Mouse (Mus musculus): Measurements from ENCODE around the gene Fcgr3.

Fcgr3 gene

DNA sequence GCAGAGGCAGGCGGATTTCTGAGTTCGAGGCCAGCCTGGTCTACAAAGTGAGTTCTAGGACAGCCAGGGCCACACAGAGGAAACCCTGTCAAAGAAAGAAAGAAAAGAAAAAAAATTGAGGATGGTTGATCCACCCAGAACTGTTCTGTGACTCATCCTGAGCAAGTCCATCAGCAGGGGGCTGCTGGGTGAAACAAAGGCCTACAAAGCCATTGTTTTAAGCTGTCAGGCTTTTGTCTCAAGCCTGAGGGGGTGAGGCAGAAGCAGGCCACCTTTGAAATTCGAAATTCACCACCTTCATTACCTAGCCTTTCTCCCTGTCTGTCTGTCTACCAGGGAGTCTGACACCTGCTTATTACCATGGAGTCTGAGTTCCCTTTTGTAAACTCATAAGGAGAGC is 18.2 kb downstream of the Fcgr3 start:
- DNase-seq = no peak

DNA sequence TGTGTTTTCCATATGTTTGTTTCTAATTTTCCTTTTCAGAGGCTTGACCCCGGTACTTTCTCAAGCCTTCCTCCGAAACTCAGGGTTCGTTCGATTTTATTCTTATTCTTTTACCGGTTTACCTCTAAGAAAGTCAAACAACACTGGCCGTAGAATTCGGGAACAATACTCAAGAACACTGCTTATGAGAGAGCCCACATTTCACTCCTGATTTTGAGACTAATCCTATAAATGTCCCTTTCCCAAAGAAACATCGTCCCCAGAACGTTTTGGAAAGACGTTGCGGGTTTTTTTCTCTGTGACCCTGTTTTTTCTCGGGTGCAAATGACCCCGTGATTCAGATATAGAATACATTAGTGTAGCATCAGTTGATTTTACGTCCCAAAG is 19.7 kb downstream of the Fcgr3 start:
- DNase-seq = peak; percentile 44

GRCm38 (mm10) chr1:171044365-171045078 is 20.2 kb downstream of the Fcgr3 start:
- DNase-seq = peak; percentile 91

GRCm38 (mm10) chr1:171043594-171044153 is 21.1 kb downstream of the Fcgr3 start:
- no peak for DNase-seq

DNA sequence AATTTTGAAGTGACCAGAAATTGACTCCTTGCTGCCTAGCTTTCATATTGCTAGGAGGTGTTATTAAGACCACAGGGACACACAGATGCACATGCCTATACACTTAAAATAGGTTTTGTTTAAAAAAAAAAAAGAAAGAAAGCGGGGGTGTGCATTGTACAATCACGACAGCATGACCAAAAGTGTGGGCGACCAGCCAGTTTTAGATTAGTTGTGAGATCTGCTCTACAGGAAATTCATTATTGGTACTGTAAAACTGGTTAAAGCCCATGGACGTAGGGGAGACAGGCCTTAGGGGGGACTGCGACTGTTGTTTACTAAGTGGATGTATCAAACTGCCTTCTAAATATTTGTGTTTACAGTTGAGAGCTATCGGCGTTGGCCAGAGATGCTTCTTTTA is 24.9 kb downstream of the Fcgr3 start:
- no peak for DNase-seq

DNA sequence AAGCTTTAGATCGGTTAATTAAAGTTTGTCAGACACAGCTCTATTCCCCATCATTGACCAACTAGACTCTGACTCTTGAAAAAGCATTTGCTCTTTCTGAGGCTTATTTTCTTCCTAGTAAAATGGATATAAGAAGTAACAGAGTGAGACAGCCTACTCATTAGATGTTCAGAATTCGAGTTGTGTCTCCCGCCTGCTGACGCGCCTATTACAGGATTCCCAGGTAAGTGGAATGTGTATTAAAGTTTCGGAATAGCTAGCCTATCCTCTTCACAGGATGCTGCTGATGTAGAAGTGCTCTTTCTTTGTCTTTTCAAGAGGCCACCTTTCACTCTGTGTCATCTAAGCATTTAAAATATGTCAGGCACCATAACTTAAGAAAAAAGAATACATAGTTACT is 25.6 kb downstream of the Fcgr3 start:
- no peak for DNase-seq

- DNase-seq = peak; percentile 83
These were observed 26.6 kb downstream of the Fcgr3 start for GRCm38 (mm10) chr1:171037861-171038721.

DNA sequence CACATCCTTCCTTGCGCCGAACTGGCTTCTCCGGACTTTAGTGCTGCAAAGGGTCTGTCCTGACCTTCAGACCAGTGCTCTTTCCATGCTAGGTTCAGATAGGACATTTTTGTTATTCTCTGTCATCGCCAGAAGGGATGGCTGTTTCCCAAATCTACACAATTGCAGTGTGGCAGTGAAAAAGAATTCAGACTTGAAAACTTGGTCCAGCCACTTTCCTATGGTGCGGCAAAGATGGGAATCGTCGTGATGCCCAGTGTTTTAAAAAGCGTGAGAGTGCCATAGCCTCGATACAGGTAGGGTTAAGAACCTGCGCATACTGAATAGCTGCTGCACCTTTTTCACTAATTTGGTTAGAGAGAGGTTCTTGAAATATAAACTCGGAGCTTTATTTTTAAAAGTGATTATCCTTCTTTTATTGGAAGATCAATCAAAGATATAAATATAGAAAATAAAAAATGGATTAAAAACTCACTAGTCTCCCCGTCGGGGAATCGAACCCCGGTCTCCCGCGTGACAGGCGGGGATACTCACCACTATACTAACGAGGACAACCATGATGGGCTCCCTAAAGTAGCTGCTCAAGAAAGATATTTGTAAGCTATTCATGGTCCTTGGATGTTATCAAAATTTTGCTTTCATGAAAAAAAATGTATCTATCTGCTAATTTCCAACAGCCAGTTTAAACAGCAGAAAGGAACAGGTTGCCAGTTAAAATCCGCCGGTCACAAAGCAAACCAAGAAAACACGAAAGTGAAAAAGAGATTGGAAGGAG is 28.0 kb downstream of the Fcgr3 start:
- DNase-seq = peak; percentile 83

- no peak for DNase-seq
These were observed 29.1 kb downstream of the Fcgr3 start for GRCm38 (mm10) chr1:171035611-171036010.

GRCm38 (mm10) chr1:171034201-171034600 is 30.5 kb downstream of the Fcgr3 start:
- DNase-seq = peak; percentile 33

- peak; percentile 88 for DNase-seq
These were observed 31.0 kb downstream of the Fcgr3 start for GRCm38 (mm10) chr1:171033756-171034155.

- peak; percentile 43 for DNase-seq
These were observed 31.5 kb downstream of the Fcgr3 start for GRCm38 (mm10) chr1:171033196-171033595.

- peak; percentile 40 for DNase-seq
These were observed 32.0 kb downstream of the Fcgr3 start for GRCm38 (mm10) chr1:171032691-171033090.

GRCm38 (mm10) chr1:171031752-171032151 is 33.0 kb downstream of the Fcgr3 start:
- DNase-seq = no peak

- no peak for DNase-seq
These were observed 45.3 kb downstream of the Fcgr3 start for GRCm38 (mm10) chr1:171019311-171019950.

DNA sequence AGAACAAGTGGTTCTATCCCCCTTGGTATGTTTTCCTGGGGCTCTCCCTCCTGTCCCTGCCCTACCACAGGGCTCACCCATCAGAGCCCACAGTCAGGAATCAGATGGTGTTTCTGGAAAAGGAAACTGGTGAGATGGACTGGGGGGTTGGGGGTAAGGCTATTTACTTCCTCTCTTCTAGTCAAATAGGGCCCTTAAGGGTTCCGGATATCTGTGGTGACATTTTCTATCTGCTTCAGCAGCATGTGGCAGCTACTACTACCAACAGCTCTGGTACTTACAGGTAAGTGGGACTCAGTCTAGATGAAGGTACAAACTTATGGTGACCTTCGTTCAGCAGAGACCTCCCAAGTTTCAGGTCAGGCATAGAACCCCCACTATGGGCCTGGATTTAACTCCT is 46.0 kb downstream of the Fcgr3 start, which contains the start of gene Fcgr4:
TSS of gene Fcgr4 (plus strand) at position 184 of the 400 bp plus-strand sequence.
- no peak for DNase-seq

GRCm38 (mm10) chr1:171017468-171018158 is 47.1 kb downstream of the Fcgr3 start:
- no peak for DNase-seq

DNA sequence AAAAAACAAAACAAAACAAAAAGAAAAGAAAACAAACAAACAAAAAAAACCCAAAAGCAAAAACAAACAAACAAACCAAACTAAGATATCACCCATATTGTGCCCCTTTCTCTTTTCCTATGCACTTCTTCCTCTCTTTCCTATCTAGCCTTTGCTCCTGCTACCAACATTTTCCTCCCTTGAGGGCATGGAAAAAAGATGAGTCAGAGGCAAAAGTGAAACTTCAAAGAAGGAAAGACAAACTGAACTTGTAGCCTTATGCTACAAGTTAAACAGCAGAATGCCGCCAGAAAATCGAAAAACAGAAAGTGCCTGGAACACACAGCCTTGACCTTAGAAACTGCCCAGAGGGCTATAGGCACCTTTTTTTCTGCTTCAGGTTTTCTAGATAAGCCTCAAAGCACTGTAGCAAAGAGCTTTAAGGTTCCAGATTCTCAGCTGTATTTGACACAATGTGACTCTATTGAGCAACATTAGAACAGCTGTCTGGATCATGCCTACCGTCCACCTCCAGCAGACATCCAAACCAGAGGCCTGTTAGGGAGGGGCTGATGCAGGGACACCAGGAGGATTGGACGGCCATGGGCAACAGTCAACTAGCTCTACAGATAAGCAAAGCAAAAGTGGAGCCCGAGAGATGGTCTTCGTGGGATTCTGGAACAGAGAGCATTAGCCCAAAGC is 47.9 kb downstream of the Fcgr3 start:
- DNase-seq = no peak

GRCm38 (mm10) chr1:171011733-171012132 is 53.0 kb downstream of the Fcgr3 start:
- DNase-seq = no peak

GRCm38 (mm10) chr1:171006905-171007304 is 57.8 kb downstream of the Fcgr3 start:
- DNase-seq = no peak

GRCm38 (mm10) chr1:171006335-171006734 is 58.4 kb downstream of the Fcgr3 start:
- no peak for DNase-seq

Measured in embryo, embryonic 11 days (tissue).